Mouse (Mus musculus): ENCODE measurements around the gene Wnt10a. TPM values are rescaled to one million over a fixed set of nuclear protein-coding genes. Genes with fewer than 3 reads are reported as not detected.

Gene Wnt10a
- total RNA-seq, 1 experiment: 1.5 TPM

GRCm38 (mm10) chr1:74783554-74783953 is 7.8 kb upstream of the Wnt10a start:
- peak overlapping the region; percentile 72 to 73 for H3K4me3 ChIP-seq (ENCODE audit: insufficient read depth in 1 of 2, low read depth in 1 of 2, low read length in 2 of 2, poor library complexity in 1 of 2, severe bottlenecking in 1 of 2)
- no peak for DNase-seq (ENCODE audit: low read depth, low spot score)
- TF ChIP-seq ZC3H11A (IDR thresholded peaks at IDR 0.05; ENCODE audit: borderline replicate concordance, low read depth, low read length): no peak
- no peak for TF ChIP-seq CHD2 (IDR thresholded peaks at IDR 0.05; ENCODE audit: low read depth, low read length)
- no peak for TF ChIP-seq ZNF384 (IDR thresholded peaks at IDR 0.05; ENCODE audit: low read depth, low read length)
- no peak for TF ChIP-seq HCFC1 (IDR thresholded peaks at IDR 0.05; ENCODE audit: borderline replicate concordance, insufficient read depth, low read length)
- no peak for TF ChIP-seq MAFK (IDR thresholded peaks at IDR 0.05; ENCODE audit: insufficient read depth, low read depth, low read length)
- no peak overlapping the region for H3K27ac ChIP-seq (ENCODE audit: insufficient read depth, low read depth, low read length, poor library complexity, severe bottlenecking)
- H3K9ac ChIP-seq (ENCODE audit: insufficient read depth, low read depth, low read length, poor library complexity, severe bottlenecking): no peak overlapping the region
- no peaks in the 10 kb centered on the region for H3K36me3 ChIP-seq (ENCODE audit: control insufficient read depth, insufficient read depth, low read length, poor library complexity, severe bottlenecking)
- in situ Hi-C loops (cut with MboI; ENCODE audit: low sequenced_read_pairs in 2 of 2, unreplicated experiment in 2 of 2): no loop called here
- peaks cover 9 to 20% of the 10 kb centered on the region in 2 experiments; a peak in 3 of 4 replicates for H3K4me1 ChIP-seq (ENCODE audit: control insufficient read depth in 2 of 2, insufficient read depth in 2 of 2, low read length in 2 of 2, poor library complexity in 1 of 2)
- H3K9me3 ChIP-seq (ENCODE audit: control insufficient read depth, insufficient read depth, low read depth, low read length): no peaks in the 10 kb centered on the region

- Histone ChIP-seq H3K36me3 (ENCODE audit: control insufficient read depth, insufficient read depth, low read length, poor library complexity, severe bottlenecking) (no peaks in the 10 kb centered on the region), H3K27ac (ENCODE audit: insufficient read depth, low read depth, low read length, poor library complexity, severe bottlenecking) (no peak overlapping the region), H3K9me3 (ENCODE audit: control insufficient read depth, insufficient read depth, low read depth, low read length) (no peaks in the 10 kb centered on the region), H3K4me1 (ENCODE audit: control insufficient read depth in 2 of 2, insufficient read depth in 2 of 2, low read length in 2 of 2, poor library complexity in 1 of 2) (peaks cover 8 to 15% of the 10 kb centered on the region in 2 experiments; a peak in 2 of 4 replicates), H3K9ac (ENCODE audit: insufficient read depth, low read depth, low read length, poor library complexity, severe bottlenecking) (peak overlapping the region; percentile 41), H3K4me3 (ENCODE audit: insufficient read depth in 1 of 2, low read depth in 1 of 2, low read length in 2 of 2, poor library complexity in 1 of 2, severe bottlenecking in 1 of 2) (peak overlapping the region; percentile 72 to 73)
- in situ Hi-C loops (cut with MboI; ENCODE audit: low sequenced_read_pairs in 2 of 2, unreplicated experiment in 2 of 2): no loop called here
- no peak for TF ChIP-seq ZNF384 (IDR thresholded peaks at IDR 0.05; ENCODE audit: low read depth, low read length)
- peak; percentile 90 for DNase-seq (ENCODE audit: low read depth, low spot score)
Observed at GRCm38 (mm10) chr1:74784041-74784759, 7.1 kb upstream of the Wnt10a start.

- in situ Hi-C loops (cut with MboI; ENCODE audit: low sequenced_read_pairs in 2 of 2, unreplicated experiment in 2 of 2): no loop called here
Observed at GRCm38 (mm10) chr1:74787846-74788245, 3.5 kb upstream of the Wnt10a start.

GRCm38 (mm10) chr1:74788603-74789176 is 2.6 kb upstream of the Wnt10a start:
- in situ Hi-C loops (cut with MboI; ENCODE audit: low sequenced_read_pairs in 2 of 2, unreplicated experiment in 2 of 2): no loop called here
- peaks cover 3 to 6% of the 10 kb centered on the region in 2 experiments; a peak in 1 of 4 replicates for H3K4me1 ChIP-seq (ENCODE audit: control insufficient read depth in 2 of 2, insufficient read depth in 2 of 2, low read length in 2 of 2, poor library complexity in 1 of 2)

More at GRCm38 (mm10) chr1:74787846-74788245, 3.5 kb upstream of the Wnt10a start:
- no peaks in the 10 kb centered on the region for H3K36me3 ChIP-seq (ENCODE audit: control insufficient read depth, insufficient read depth, low read length, poor library complexity, severe bottlenecking)
- no peak overlapping the region for H3K9ac ChIP-seq (ENCODE audit: insufficient read depth, low read depth, low read length, poor library complexity, severe bottlenecking)
- no peak for TF ChIP-seq CHD2 (IDR thresholded peaks at IDR 0.05; ENCODE audit: low read depth, low read length)
- no peak for TF ChIP-seq MAFK (IDR thresholded peaks at IDR 0.05; ENCODE audit: insufficient read depth, low read depth, low read length)
- TF ChIP-seq HCFC1 (IDR thresholded peaks at IDR 0.05; ENCODE audit: borderline replicate concordance, insufficient read depth, low read length): peak; percentile 44; the same call in 1 of the 2 replicates
- H3K27ac ChIP-seq (ENCODE audit: insufficient read depth, low read depth, low read length, poor library complexity, severe bottlenecking): no peak overlapping the region
- DNase-seq (ENCODE audit: low read depth, low spot score): peak; percentile 84
- H3K4me3 ChIP-seq (ENCODE audit: insufficient read depth in 1 of 2, low read depth in 1 of 2, low read length in 2 of 2, poor library complexity in 1 of 2, severe bottlenecking in 1 of 2): no peak overlapping the region
- no peaks in the 10 kb centered on the region for H3K9me3 ChIP-seq (ENCODE audit: control insufficient read depth, insufficient read depth, low read depth, low read length)
- H3K4me1 ChIP-seq (ENCODE audit: control insufficient read depth in 2 of 2, insufficient read depth in 2 of 2, low read length in 2 of 2, poor library complexity in 1 of 2): peaks cover 3 to 7% of the 10 kb centered on the region in 2 experiments; a peak in 1 of 4 replicates

GRCm38 (mm10) chr1:74790095-74790494 is 1.2 kb upstream of the Wnt10a start:
- peaks cover 3 to 9% of the 10 kb centered on the region in 2 experiments; a peak in 1 of 4 replicates for H3K4me1 ChIP-seq (ENCODE audit: control insufficient read depth in 2 of 2, insufficient read depth in 2 of 2, low read length in 2 of 2, poor library complexity in 1 of 2)
- H3K27ac ChIP-seq (ENCODE audit: insufficient read depth, low read depth, low read length, poor library complexity, severe bottlenecking): no peak overlapping the region
- no peaks in the 10 kb centered on the region for H3K36me3 ChIP-seq (ENCODE audit: control insufficient read depth, insufficient read depth, low read length, poor library complexity, severe bottlenecking)
- TF ChIP-seq ZNF384 (IDR thresholded peaks at IDR 0.05; ENCODE audit: low read depth, low read length): no peak
- TF ChIP-seq CHD2 (IDR thresholded peaks at IDR 0.05; ENCODE audit: low read depth, low read length): no peak
- no peak for TF ChIP-seq HCFC1 (IDR thresholded peaks at IDR 0.05; ENCODE audit: borderline replicate concordance, insufficient read depth, low read length)
- no peak for TF ChIP-seq ZC3H11A (IDR thresholded peaks at IDR 0.05; ENCODE audit: borderline replicate concordance, low read depth, low read length)
- no peak for TF ChIP-seq MAFK (IDR thresholded peaks at IDR 0.05; ENCODE audit: insufficient read depth, low read depth, low read length)
- H3K9me3 ChIP-seq (ENCODE audit: control insufficient read depth, insufficient read depth, low read depth, low read length): no peaks in the 10 kb centered on the region
- no peak for DNase-seq (ENCODE audit: low read depth, low spot score)
- no peak overlapping the region for H3K4me3 ChIP-seq (ENCODE audit: insufficient read depth in 1 of 2, low read depth in 1 of 2, low read length in 2 of 2, poor library complexity in 1 of 2, severe bottlenecking in 1 of 2)
- H3K9ac ChIP-seq (ENCODE audit: insufficient read depth, low read depth, low read length, poor library complexity, severe bottlenecking): no peak overlapping the region
- in situ Hi-C loops (cut with MboI; ENCODE audit: low sequenced_read_pairs in 2 of 2, unreplicated experiment in 2 of 2): no loop called here

More at GRCm38 (mm10) chr1:74788603-74789176, 2.6 kb upstream of the Wnt10a start:
- Histone ChIP-seq H3K27ac (ENCODE audit: insufficient read depth, low read depth, low read length, poor library complexity, severe bottlenecking) (no peak overlapping the region), H3K36me3 (ENCODE audit: control insufficient read depth, insufficient read depth, low read length, poor library complexity, severe bottlenecking) (no peaks in the 10 kb centered on the region), H3K4me3 (ENCODE audit: insufficient read depth in 1 of 2, low read depth in 1 of 2, low read length in 2 of 2, poor library complexity in 1 of 2, severe bottlenecking in 1 of 2) (no peak overlapping the region), H3K9me3 (ENCODE audit: control insufficient read depth, insufficient read depth, low read depth, low read length) (no peaks in the 10 kb centered on the region), H3K9ac (ENCODE audit: insufficient read depth, low read depth, low read length, poor library complexity, severe bottlenecking) (no peak overlapping the region)
- DNase-seq (ENCODE audit: low read depth, low spot score): no peak
- TF ChIP-seq ZNF384 (IDR thresholded peaks at IDR 0.05; ENCODE audit: low read depth, low read length) (no peak), HCFC1 (IDR thresholded peaks at IDR 0.05; ENCODE audit: borderline replicate concordance, insufficient read depth, low read length) (no peak)

All from ES-E14 (cell line).